Mouse (Mus musculus): ENCODE results near the gene Tedc1. TPM values are rescaled to one million over a fixed set of nuclear protein-coding genes. Genes with fewer than 3 reads are reported as not detected.

The Tedc1 gene
- polyA plus RNA-seq, 1 experiment from 2014 or later: 11.0 TPM

DNA sequence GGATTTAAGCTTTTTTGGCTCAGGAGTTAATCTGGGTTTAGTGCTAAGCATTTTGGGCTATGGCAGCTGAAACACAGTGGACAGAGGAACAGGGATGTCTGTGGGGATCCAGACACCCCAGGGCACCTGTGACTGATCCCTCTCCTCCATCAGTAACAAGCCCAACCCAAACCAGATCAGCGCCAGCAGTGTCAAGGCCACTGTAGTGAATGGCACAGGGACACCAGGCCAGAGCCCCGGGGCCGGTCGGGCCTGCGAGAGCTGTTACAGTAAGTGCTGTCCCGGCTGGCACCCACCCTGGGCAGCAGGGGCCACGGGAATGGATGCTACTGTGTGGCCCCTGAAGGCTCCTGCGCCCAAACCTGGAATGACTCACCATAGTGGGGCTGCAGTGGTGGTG is 25.5 kb upstream of the Tedc1 start:
- no peak overlapping the region for H3K27ac ChIP-seq (ENCODE audit: low read length)
- no peak overlapping the region for H3K4me3 ChIP-seq (ENCODE audit: low read depth, low read length)
- peaks cover 80% of the 10 kb centered on the region for H3K36me3 ChIP-seq (ENCODE audit: control insufficient read depth, insufficient read depth, low read length)
- ATAC-seq: no peak
- no peaks in the 10 kb centered on the region for H3K27me3 ChIP-seq (ENCODE audit: control insufficient read depth, insufficient read depth, low read depth, low read length)
- no peak overlapping the region for H3K9ac ChIP-seq (ENCODE audit: low read depth, low read length)
- no peaks in the 10 kb centered on the region for H3K4me1 ChIP-seq (ENCODE audit: control insufficient read depth, insufficient read depth, low read length)
- H3K9me3 ChIP-seq (replicated peaks; ENCODE audit: control insufficient read depth, low read length, poor library complexity, severe bottlenecking): no peaks in the 10 kb centered on the region
- 96% methylated on average over 8 of the region's 8 CpGs for WGBS
- no peak overlapping the region for H3K4me2 ChIP-seq (ENCODE audit: low read length)

DNA sequence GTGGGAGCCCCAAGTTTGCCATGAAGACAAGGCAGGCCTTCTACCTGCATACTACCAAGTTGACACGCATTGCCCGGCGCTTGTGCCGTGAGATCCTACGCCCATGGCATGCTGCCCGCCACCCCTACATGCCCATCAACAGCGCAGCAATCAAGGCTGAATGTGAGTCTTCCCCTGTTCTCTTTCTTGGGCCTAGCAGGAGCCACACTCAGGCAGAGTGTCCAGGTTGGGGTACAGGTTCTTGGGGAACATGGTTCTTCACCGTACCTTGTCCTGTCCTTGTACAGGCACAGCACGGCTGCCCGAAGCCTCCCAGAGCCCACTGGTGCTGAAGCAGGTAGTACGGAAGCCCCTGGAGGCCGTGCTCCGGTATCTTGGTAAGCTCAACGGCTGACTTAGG is 24.6 kb upstream of the Tedc1 start:
- no peaks in the 10 kb centered on the region for H3K27me3 ChIP-seq (ENCODE audit: control insufficient read depth, insufficient read depth, low read depth, low read length)
- H3K36me3 ChIP-seq (ENCODE audit: control insufficient read depth, insufficient read depth, low read length): peaks cover 74% of the 10 kb centered on the region
- H3K4me1 ChIP-seq (ENCODE audit: control insufficient read depth, insufficient read depth, low read length): no peaks in the 10 kb centered on the region
- H3K9me3 ChIP-seq (replicated peaks; ENCODE audit: control insufficient read depth, low read length, poor library complexity, severe bottlenecking): no peaks in the 10 kb centered on the region
- ATAC-seq: no peak
- 98% methylated on average over 14 of the region's 14 CpGs for WGBS
- H3K9ac ChIP-seq (ENCODE audit: low read depth, low read length): no peak overlapping the region
- H3K4me3 ChIP-seq (ENCODE audit: low read depth, low read length): no peak overlapping the region
- no peak overlapping the region for H3K27ac ChIP-seq (ENCODE audit: low read length)
- H3K4me2 ChIP-seq (ENCODE audit: low read length): no peak overlapping the region

GRCm38 (mm10) chr12:113132567-113132966 is 23.7 kb upstream of the Tedc1 start:
- no peaks in the 10 kb centered on the region for H3K4me1 ChIP-seq (ENCODE audit: control insufficient read depth, insufficient read depth, low read length)
- no peak for ATAC-seq
- no peaks in the 10 kb centered on the region for H3K27me3 ChIP-seq (ENCODE audit: control insufficient read depth, insufficient read depth, low read depth, low read length)
- no peaks in the 10 kb centered on the region for H3K9me3 ChIP-seq (replicated peaks; ENCODE audit: control insufficient read depth, low read length, poor library complexity, severe bottlenecking)
- no peak overlapping the region for H3K4me2 ChIP-seq (ENCODE audit: low read length)
- H3K4me3 ChIP-seq (ENCODE audit: low read depth, low read length): no peak overlapping the region
- peaks cover 77% of the 10 kb centered on the region for H3K36me3 ChIP-seq (ENCODE audit: control insufficient read depth, insufficient read depth, low read length)
- WGBS: 77% methylated on average over 2 of the region's 2 CpGs
- no peak overlapping the region for H3K9ac ChIP-seq (ENCODE audit: low read depth, low read length)
- H3K27ac ChIP-seq (ENCODE audit: low read length): no peak overlapping the region

- H3K27me3 ChIP-seq (ENCODE audit: control insufficient read depth, insufficient read depth, low read depth, low read length): no peaks in the 10 kb centered on the region
- peaks cover 75% of the 10 kb centered on the region for H3K36me3 ChIP-seq (ENCODE audit: control insufficient read depth, insufficient read depth, low read length)
- H3K4me2 ChIP-seq (ENCODE audit: low read length): no peak overlapping the region
- no peaks in the 10 kb centered on the region for H3K9me3 ChIP-seq (replicated peaks; ENCODE audit: control insufficient read depth, low read length, poor library complexity, severe bottlenecking)
- H3K9ac ChIP-seq (ENCODE audit: low read depth, low read length): 0 out of 2 replicates have a peak overlapping the region, but pooled peaks have one; percentile 10
- no peak overlapping the region for H3K27ac ChIP-seq (ENCODE audit: low read length)
- H3K4me3 ChIP-seq (ENCODE audit: low read depth, low read length): no peak overlapping the region
- WGBS: 95% methylated on average over 9 of the region's 9 CpGs
- no peak for ATAC-seq
- H3K4me1 ChIP-seq (ENCODE audit: control insufficient read depth, insufficient read depth, low read length): no peaks in the 10 kb centered on the region
Observed at GRCm38 (mm10) chr12:113133260-113133659, 23.0 kb upstream of the Tedc1 start.

GRCm38 (mm10) chr12:113133861-113134403 is 22.3 kb upstream of the Tedc1 start:
- Histone ChIP-seq H3K4me3 (ENCODE audit: low read depth, low read length) (no peak overlapping the region), H3K36me3 (ENCODE audit: control insufficient read depth, insufficient read depth, low read length) (peaks cover 70% of the 10 kb centered on the region), H3K9me3 (replicated peaks; ENCODE audit: control insufficient read depth, low read length, poor library complexity, severe bottlenecking) (no peaks in the 10 kb centered on the region), H3K9ac (ENCODE audit: low read depth, low read length) (no peak overlapping the region), H3K27ac (ENCODE audit: low read length) (no peak overlapping the region), H3K4me1 (ENCODE audit: control insufficient read depth, insufficient read depth, low read length) (peaks cover 3% of the 10 kb centered on the region), H3K27me3 (ENCODE audit: control insufficient read depth, insufficient read depth, low read depth, low read length) (no peaks in the 10 kb centered on the region), H3K4me2 (ENCODE audit: low read length) (no peak overlapping the region)
- WGBS: 89% methylated on average over 5 of the region's 5 CpGs
- ATAC-seq: no peak

- Histone ChIP-seq H3K9me3 (replicated peaks; ENCODE audit: control insufficient read depth, low read length, poor library complexity, severe bottlenecking) (no peaks in the 10 kb centered on the region), H3K36me3 (ENCODE audit: control insufficient read depth, insufficient read depth, low read length) (peaks cover 64% of the 10 kb centered on the region), H3K4me3 (ENCODE audit: low read depth, low read length) (no peak overlapping the region), H3K27me3 (ENCODE audit: control insufficient read depth, insufficient read depth, low read depth, low read length) (no peaks in the 10 kb centered on the region), H3K9ac (ENCODE audit: low read depth, low read length) (no peak overlapping the region), H3K4me2 (ENCODE audit: low read length) (no peak overlapping the region), H3K4me1 (ENCODE audit: control insufficient read depth, insufficient read depth, low read length) (peaks cover 9% of the 10 kb centered on the region), H3K27ac (ENCODE audit: low read length) (no peak overlapping the region)
- WGBS: 91% methylated on average over 4 of the region's 4 CpGs
- no peak for ATAC-seq
Observed at GRCm38 (mm10) chr12:113134502-113134901, 21.7 kb upstream of the Tedc1 start.

GRCm38 (mm10) chr12:113135401-113135800 is 20.8 kb upstream of the Tedc1 start:
- Histone ChIP-seq H3K27ac (ENCODE audit: low read length) (no peak overlapping the region), H3K4me1 (ENCODE audit: control insufficient read depth, insufficient read depth, low read length) (peaks cover 13% of the 10 kb centered on the region), H3K9ac (ENCODE audit: low read depth, low read length) (no peak overlapping the region), H3K27me3 (ENCODE audit: control insufficient read depth, insufficient read depth, low read depth, low read length) (no peaks in the 10 kb centered on the region), H3K4me2 (ENCODE audit: low read length) (no peak overlapping the region), H3K4me3 (ENCODE audit: low read depth, low read length) (no peak overlapping the region), H3K9me3 (replicated peaks; ENCODE audit: control insufficient read depth, low read length, poor library complexity, severe bottlenecking) (no peaks in the 10 kb centered on the region), H3K36me3 (ENCODE audit: control insufficient read depth, insufficient read depth, low read length) (peaks cover 56% of the 10 kb centered on the region)
- no peak for ATAC-seq
- WGBS: 94% methylated on average over 7 of the region's 7 CpGs

DNA sequence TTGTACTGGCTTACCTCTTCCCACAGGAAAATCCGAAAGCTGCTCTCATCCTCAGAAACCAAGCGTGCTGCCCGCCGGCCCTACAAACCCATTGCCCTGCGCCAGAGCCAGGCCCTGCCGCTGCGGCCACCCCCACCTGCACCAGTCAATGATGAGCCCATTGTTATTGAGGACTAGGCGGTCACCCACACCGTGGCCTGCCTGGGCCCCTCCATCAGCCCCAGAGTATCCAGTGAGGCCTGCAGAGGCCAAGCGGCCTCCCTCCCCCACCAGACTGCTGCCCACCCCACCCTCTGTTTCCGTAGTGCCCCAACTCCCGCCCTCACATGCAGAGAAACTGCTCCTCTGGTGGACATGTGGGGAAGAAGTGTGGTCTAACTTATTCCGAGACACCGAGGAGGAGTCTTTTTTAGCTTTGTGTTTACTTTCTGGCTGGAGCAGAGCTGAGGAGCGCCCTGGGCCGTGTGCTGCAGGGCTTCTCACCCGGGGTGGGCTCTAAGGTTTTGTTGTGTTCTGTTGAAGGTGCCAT is 19.7 kb upstream of the Tedc1 start:
- Histone ChIP-seq H3K9me3 (replicated peaks; ENCODE audit: control insufficient read depth, low read length, poor library complexity, severe bottlenecking) (no peaks in the 10 kb centered on the region), H3K4me2 (ENCODE audit: low read length) (no peak overlapping the region), H3K36me3 (ENCODE audit: control insufficient read depth, insufficient read depth, low read length) (peaks cover 45% of the 10 kb centered on the region), H3K4me1 (ENCODE audit: control insufficient read depth, insufficient read depth, low read length) (peaks cover 17% of the 10 kb centered on the region), H3K27ac (ENCODE audit: low read length) (no peak overlapping the region), H3K9ac (ENCODE audit: low read depth, low read length) (no peak overlapping the region), H3K27me3 (ENCODE audit: control insufficient read depth, insufficient read depth, low read depth, low read length) (no peaks in the 10 kb centered on the region), H3K4me3 (ENCODE audit: low read depth, low read length) (no peak overlapping the region)
- 76% methylated on average over 17 of the region's 17 CpGs for WGBS
- no peak for ATAC-seq

GRCm38 (mm10) chr12:113137260-113138213 is 18.7 kb upstream of the Tedc1 start:
- no peaks in the 10 kb centered on the region for H3K9me3 ChIP-seq (replicated peaks; ENCODE audit: control insufficient read depth, low read length, poor library complexity, severe bottlenecking)
- no peak overlapping the region for H3K4me3 ChIP-seq (ENCODE audit: low read depth, low read length)
- no peaks in the 10 kb centered on the region for H3K27me3 ChIP-seq (ENCODE audit: control insufficient read depth, insufficient read depth, low read depth, low read length)
- H3K4me1 ChIP-seq (ENCODE audit: control insufficient read depth, insufficient read depth, low read length): peaks cover 26% of the 10 kb centered on the region
- no peak for ATAC-seq
- H3K27ac ChIP-seq (ENCODE audit: low read length): 0 out of 2 replicates have a peak overlapping the region, but pooled peaks have one; percentile 1
- H3K9ac ChIP-seq (ENCODE audit: low read depth, low read length): no peak overlapping the region
- 92% methylated on average over 18 of the region's 18 CpGs for WGBS
- peaks cover 37% of the 10 kb centered on the region for H3K36me3 ChIP-seq (ENCODE audit: control insufficient read depth, insufficient read depth, low read length)
- no peak overlapping the region for H3K4me2 ChIP-seq (ENCODE audit: low read length)
